Mouse (Mus musculus): Measurements from ENCODE around the gene Rgr.
"Not testable (repeated sequence)": the region's sequence is repeated elsewhere in the genome, so short reads cannot be mapped to it uniquely, and the experiment has no call there.

Rgr gene

DNA sequence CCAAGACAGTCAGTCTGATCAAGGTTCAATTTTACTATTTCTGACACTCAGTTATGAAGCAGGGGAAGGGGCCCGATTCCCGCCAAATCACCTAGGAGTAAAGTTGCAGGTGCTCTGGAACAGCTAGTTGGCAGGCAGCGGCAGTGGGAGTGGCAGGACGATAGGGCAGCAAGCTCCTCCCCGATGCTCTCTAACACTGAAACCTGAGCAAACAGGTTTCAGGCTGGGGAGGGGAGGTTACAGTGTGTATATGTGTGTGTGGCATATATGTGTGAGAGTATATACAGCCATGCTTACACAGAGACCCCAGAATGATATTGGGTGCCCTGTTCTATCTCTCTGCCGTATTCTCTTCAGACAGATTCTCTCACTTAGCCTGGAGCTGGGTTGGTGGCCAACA, 48.0 kb downstream of the Rgr start:
- not testable (repeated sequence) for DNase-seq (ENCODE audit: low read depth)

DNA sequence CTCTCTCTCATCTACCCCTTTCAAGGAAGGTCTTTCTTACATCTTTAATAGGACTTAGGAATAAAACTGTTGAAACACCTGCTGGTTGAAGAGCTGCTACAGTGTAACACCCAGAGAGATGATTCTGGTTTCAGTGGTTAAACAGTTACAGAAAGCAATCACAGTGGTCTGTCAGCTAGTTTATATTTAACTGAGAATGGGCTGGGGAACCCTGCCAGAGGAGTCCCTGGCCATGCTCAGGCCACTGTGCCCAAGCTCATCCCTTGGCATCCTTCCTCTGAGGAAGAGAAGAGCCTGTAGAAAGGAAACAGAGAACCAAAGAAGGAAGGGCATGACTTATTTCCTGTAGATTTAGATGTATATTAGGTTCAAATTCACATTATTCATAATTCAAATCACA, 59.0 kb downstream of the Rgr start:
- no peak for DNase-seq (ENCODE audit: low read depth)

DNA sequence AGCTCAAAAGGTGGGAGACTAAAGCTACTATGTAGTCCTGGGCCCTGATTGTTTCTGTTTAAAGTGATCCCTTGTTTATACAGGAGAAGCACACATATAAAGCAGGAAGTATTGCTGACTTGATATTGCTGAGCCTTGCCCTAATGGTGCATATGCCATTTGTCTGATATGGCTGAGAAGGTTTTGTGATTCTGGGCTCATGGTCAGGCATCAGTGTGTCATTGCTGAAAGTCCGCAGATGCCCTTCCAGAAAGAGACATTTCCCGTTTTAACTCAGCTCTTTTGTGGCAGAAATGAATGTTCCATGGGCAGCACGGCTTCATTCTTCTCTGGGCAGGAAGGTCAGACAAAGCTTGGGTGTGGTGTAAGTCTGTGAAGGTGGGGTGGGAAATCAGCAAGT, 63.1 kb downstream of the Rgr start:
- DNase-seq (ENCODE audit: low read depth) = no peak
